ENCODE assay signal across 9 mouse cellular contexts in the genomic region with DNA sequence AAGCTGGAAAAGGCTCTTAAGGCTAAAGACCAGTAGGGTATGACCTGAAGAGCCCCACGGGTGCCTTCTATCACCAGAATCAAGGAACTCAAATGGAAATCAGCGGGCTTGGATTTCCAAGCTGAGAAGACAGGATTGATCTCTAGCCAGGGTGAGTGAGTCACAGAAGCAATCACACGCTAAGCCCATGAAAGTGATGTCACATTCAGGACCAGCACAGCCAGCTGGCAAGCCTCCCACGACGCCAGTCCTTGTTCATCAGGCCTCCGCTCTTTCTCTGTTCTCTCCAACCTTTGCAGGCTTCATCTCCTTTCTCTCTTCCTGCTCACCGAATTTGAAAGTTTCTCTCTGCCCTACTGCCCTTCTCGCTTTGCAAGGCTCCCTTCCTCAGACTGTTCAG.
A peak's percentile ranks its signal among the peaks of the same experiment; 100 is the strongest.
DNase-seq lines count a peak whose midpoint lies in the region; TF ChIP-seq lines count a peak whose summit lies in the region.
"Had no signal": no experiment of that assay in that cellular context is flagged by ENCODE, and none has a peak within 500 bp of the region (broad histone marks: within the 10 kb centered on the region; RNA-seq: fewer than 3 reads in every experiment).

No protein-coding gene starts in this region.

- no peak overlapping the region for H3K9ac ChIP-seq in heart, adult 2 months (ENCODE audit: low read depth, low read length)
- H3K9ac ChIP-seq: embryonic facial prominence, embryonic 15.5 days had no signal

- peak; percentile 76 to 82 for DNase-seq in heart, adult 2 months
- DNase-seq in heart, embryonic 10.5 days (ENCODE audit: low spot score), result no peak
- peak; percentile 91 to 95 for DNase-seq in adrenal gland, adult (ENCODE audit: inconsistent age in 2 of 2, low spot score in 1 of 2)
- peak; percentile 77 for DNase-seq in heart, adult 8-10 months (ENCODE audit: low spot score)
- DNase-seq in ovary, postnatal 14 days (ENCODE audit: low spot score), result peak; percentile 40
- no peak for DNase-seq in neural tube, embryonic 10.5 days (ENCODE audit: extremely low spot score, low spot score)
- no peak for DNase-seq in retina, postnatal 1 day
- DNase-seq in yolk sac, embryonic 10.5 days (ENCODE audit: low spot score), result no peak

- TF ChIP-seq EP300 in heart, adult 2 months (IDR thresholded peaks at IDR 0.05; ENCODE audit: insufficient read depth, low read depth, low read length), result no peak

- H3K27ac ChIP-seq in heart, adult 2 months, result no peak overlapping the region
- no peak overlapping the region for H3K27ac ChIP-seq in heart, embryonic 10.5 days
- H3K27ac ChIP-seq: embryonic facial prominence, embryonic 15.5 days had no signal

- no peak for TF ChIP-seq CTCF in heart, adult 2 months (IDR thresholded peaks at IDR 0.05)

- H3K36me3 ChIP-seq in heart, adult 2 months (ENCODE audit: control insufficient read depth, insufficient read depth, low read length), result no peaks in the 10 kb centered on the region
- H3K36me3 ChIP-seq in heart, embryonic 10.5 days, result no peaks in the 10 kb centered on the region
- H3K36me3 ChIP-seq: embryonic facial prominence, embryonic 15.5 days had no signal

- no peak for TF ChIP-seq POLR2A in heart, adult 2 months (IDR thresholded peaks at IDR 0.05; ENCODE audit: insufficient read depth, low read depth, low read length)

- no peaks in the 10 kb centered on the region for H3K79me2 ChIP-seq in heart, adult 2 months (replicated peaks; ENCODE audit: control insufficient read depth, insufficient read depth, low read length)

- intact Hi-C loops in heart, adult 2 months (cut with DNase I), result loop anchor here (10.0 kb wide), 1 partner anchor 59 kb away; no protein-coding TSS in a partner anchor

- H3K4me1 ChIP-seq in heart, adult 2 months (ENCODE audit: control insufficient read depth, insufficient read depth, low read length), result no peaks in the 10 kb centered on the region; the same call in 1 of the 2 replicates
- H3K4me1 ChIP-seq in heart, embryonic 10.5 days, result peaks cover 8% of the 10 kb centered on the region; the same call in 1 of the 2 replicates

- no peak overlapping the region for H3K4me3 ChIP-seq in heart, adult 2 months
- no peak overlapping the region for H3K4me3 ChIP-seq in heart, embryonic 10.5 days
- H3K4me3 ChIP-seq: embryonic facial prominence, embryonic 15.5 days had no signal

- H3K9me3 ChIP-seq in heart, embryonic 10.5 days, result no peaks in the 10 kb centered on the region
- H3K9me3 ChIP-seq: embryonic facial prominence, embryonic 15.5 days had no signal

- 37% methylated on average over 8 of the region's 8 CpGs for WGBS in heart, adult 2 months
- 68% methylated on average over 8 of the region's 8 CpGs for WGBS in heart, embryonic 10.5 days

- no peaks in the 10 kb centered on the region for H3K27me3 ChIP-seq in heart, adult 2 months (ENCODE audit: control insufficient read depth, insufficient read depth, low read length)
- peaks cover 4% of the 10 kb centered on the region; the same call in 1 of the 2 replicates for H3K27me3 ChIP-seq in heart, embryonic 10.5 days (ENCODE audit: insufficient read depth, poor library complexity, severe bottlenecking)
- H3K27me3 ChIP-seq: embryonic facial prominence, embryonic 15.5 days had no signal

Comparison
In these comparisons a context has a peak if more than half of its experiments do, and no peak if none do; other contexts are left out.
1. DNase-seq: peak in heart, adult 2 months (2 of 2), adrenal gland, adult (2 of 2), heart, adult 8-10 months (single experiment) and ovary, postnatal 14 days (single experiment); none in heart, embryonic 10.5 days (single experiment), neural tube, embryonic 10.5 days (single experiment), retina, postnatal 1 day (single experiment) and yolk sac, embryonic 10.5 days (single experiment).